Mouse (Mus musculus) hindlimb bud, embryonic 11.5 days (tissue): ENCODE data around the gene Actb.
"Not testable (repeated sequence)": the region's sequence is repeated elsewhere in the genome, so short reads cannot be mapped to it uniquely, and the experiment has no call there.

ENCODE experiments used
- DNase-seq: peaks from one replicate; pipeline ENCODE4 v3.0.0-alpha.2; 2012; ENCODE audit warnings: low read depth, low spot score; ENCODE audit errors: extremely low spot score

Gene Actb

GRCm38 (mm10) chr5:142902506-142903314, 3.8 kb downstream of the Actb start:
- no peak for DNase-seq

DNA sequence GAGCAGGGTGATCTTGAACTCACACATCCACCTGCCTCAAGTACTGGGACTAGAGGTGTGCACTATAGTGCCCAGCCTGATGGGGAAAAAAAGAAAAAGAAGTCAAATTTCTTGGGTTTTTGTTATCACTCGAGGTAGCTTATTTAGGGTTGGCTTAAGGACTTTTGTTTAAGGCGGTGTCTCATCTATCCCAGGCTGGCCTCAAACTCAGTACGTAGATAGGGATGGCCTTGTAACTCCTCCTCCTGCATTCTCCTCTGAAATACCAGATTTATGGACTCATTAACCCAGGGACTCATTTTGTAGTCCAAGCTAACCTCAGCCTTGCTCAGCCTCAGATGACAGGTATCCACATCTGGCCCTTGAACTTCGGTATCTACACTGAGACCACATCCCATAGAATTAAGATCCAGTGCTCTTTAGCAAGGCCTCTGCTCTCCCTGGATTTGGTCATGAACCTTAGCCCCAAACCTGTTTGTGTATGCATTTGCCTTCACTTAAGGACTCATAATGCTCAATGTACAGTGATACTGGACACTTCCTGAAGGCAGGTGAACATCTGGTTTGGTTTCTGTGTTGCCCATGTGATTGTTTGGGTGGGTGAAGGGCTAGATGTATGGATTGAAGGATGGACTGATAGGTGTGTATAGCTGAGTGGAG, 4.6 kb downstream of the Actb start:
- no peak for DNase-seq

DNA sequence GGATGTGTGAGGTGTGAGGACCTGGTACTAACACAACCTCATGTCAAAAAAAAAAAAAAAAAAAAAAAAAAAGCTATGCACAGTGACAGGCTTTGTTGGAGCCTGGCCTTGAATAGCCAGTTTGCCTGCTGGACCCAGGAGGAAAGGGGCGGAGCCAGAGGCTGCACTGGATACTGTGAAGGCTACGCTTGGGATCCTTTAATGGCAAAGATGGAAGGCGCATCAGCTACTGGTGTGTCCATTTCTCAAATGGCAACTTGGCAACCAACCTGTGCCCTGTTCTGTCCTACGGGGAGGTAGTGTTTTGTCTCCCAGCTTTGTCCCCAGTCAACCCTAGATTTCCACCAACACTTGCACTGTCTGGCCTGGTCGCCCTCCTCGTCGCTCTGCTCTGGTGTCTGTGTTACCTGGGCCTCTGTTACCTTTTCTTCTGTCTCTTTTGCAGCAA, 5.2 kb downstream of the Actb start:
- DNase-seq = no peak

GRCm38 (mm10) chr5:142900651-142901050, 5.9 kb downstream of the Actb start:
- no peak for DNase-seq

- DNase-seq = no peak
These were observed 6.5 kb downstream of the Actb start for GRCm38 (mm10) chr5:142899932-142900533.

DNA sequence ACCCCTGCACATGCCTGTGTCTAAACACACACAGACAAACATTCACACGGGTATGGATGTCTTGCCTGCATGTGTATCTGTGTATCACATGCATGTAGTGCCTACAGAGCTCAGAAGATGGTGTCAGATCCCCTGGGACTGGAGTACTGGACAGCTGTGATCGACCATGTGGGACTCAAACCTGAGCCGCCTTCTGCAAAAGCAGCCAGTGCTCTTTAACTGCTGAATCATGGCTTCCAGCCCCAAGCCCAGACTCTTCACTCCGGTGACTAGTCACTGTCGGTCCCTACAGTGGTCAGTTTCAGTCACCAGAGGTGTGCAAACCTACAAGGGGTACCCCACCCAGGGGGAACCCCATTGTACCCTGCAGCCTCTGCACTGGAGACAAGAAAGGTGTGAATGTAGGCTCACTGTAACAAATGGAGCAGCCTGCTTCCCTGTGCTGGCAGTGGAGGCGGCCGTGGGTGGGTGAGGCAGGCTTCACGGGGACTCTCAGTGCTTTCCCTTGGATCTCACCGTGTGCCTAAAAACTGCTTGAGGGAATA, 7.4 kb downstream of the Actb start:
- no peak for DNase-seq

GRCm38 (mm10) chr5:142898316-142898715, 8.2 kb downstream of the Actb start:
- DNase-seq = no peak

GRCm38 (mm10) chr5:142897568-142898248, 8.8 kb downstream of the Actb start:
- DNase-seq = no peak

DNA sequence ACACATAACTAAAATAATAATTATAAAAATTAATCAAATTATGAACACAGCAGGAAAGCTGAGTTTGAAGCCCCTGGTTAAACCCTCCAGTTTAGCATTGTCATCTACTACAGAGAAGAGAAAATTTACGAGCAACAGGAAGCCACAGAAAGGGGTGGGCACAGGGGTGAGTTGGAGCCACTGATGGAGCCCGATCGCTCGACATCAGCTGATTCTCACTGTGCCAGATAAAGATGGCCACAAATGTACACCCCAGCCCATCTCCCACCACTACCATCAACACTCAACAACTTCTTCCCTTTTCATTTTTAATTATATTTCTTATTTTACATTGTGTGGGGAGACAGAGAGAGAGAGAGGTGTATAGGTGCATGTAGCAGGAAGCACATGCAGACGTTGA, 9.8 kb downstream of the Actb start:
- no peak for DNase-seq

DNA sequence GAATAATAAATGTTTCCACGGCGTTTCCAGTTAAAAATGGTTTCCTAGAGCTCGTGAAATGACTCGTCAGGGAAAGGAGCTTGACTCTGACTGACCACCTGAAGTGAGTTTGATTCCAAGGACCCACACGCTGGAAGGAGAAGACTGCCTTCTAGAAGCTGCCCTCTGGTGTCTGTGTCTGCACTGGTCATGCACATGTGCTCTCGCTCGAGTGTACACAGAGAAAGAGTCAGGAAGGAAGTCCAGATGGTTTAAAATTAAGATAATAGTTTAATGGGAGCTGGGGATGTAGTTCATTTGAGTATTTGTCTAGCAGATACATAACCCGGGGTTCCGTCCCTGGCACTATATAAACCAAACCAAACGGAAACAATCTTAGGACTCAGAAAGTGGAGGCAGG, 10.4 kb downstream of the Actb start:
- DNase-seq = no peak

GRCm38 (mm10) chr5:142894918-142895613, 11.5 kb downstream of the Actb start, which contains the start of gene Fbxl18:
Fbxl18 (minus strand) TSS chr5:142895421.
- peak; percentile 78 for DNase-seq

DNA sequence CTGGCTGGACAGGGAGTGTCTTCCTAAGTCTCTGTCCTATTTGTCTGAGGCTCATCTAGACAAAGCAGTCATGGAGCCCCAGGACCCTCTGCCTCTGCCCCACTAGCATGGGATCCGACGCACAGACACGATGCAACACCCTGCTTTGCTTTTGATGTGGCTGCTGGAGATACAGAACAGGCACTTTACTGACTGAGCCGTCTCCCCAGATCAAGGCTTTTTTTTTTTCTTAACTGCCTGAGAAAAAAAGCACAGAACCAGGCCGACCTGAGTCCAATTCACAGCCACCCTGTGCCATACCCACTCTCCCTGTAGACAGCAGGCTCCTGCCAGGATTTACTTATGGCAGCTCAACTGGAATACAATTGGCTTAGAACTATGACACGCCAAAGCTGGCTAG, 15.2 kb downstream of the Actb start:
- DNase-seq = no peak

DNA sequence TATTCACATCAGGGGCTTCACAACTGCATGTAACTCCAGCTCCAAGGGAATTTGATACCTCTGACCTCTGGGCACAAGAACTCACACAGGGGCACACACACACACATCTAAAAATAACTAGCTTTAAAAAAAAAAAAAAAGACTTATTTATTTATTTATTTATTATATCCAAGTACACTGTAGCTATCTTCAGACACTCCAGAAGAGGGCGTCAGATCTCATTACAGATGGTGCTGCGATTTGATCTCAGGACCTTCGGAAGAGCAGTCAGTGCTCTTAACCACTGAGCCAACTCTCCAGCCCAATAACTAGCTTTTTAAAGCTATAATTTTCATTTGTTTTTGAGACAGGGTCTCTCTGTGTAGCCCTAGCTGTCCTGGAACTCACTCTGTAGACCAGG, 19.0 kb downstream of the Actb start:
- DNase-seq = not testable (repeated sequence)

GRCm38 (mm10) chr5:142886761-142887160, 19.8 kb downstream of the Actb start:
- DNase-seq = no peak

DNA sequence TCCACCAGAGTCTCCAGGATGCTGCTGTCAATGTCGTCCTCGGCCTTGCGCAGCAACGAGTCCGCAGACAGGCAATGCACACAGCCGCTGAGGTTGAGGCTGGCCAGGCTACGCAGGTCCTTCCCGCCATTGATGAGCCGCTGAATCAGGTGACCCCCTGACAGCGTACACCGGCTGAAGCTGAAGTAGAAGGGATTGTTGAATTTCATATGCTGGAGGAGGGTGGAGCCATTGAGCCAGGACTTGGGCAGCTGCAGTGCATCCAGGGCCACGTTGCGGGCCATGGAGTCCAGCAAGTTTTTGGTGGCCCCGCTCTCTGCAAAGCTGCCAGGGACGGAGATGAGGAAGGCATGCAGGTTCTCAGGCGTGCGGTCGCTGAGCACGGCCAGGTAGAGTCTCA, 20.4 kb downstream of the Actb start:
- no peak for DNase-seq

DNA sequence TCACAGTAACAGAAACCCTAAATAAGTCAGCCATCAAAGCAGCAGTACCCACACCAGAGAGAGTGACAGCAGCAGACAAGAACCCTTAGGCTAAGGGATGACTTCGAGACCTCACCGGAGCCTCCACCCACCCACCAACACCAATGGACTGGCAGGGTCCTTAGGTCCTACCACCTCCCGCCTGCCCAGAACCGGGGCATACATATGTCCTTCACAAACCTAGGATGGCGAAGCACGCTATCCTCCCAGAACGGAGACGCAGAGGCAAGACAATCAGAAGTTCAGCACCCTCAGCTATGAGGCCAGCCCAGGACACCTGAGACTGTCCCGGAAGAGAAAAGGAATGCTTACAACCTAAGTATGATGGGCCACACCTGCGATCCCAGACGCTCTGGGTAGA, 24.1 kb downstream of the Actb start:
- no peak for DNase-seq

DNA sequence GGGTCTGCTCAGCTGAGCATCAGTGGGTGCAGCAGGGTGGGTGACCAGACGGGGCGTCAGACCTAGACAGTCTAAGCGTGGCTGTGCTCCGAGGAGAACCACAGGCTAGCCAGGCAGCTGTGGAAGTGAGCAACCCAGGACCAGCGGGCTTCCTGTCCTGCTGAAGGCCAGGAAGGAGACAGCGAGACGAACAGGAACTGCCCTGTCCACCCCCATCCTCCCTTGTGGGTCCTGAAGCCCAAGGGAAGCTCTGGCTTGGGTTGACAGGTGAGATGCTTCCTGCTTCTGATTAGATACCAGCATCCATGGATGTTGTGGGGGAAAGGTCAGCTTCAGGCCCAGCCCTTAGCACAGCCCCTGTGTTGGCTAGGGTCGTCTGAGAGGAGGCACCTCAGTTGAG, 24.6 kb downstream of the Actb start:
- no peak for DNase-seq

DNA sequence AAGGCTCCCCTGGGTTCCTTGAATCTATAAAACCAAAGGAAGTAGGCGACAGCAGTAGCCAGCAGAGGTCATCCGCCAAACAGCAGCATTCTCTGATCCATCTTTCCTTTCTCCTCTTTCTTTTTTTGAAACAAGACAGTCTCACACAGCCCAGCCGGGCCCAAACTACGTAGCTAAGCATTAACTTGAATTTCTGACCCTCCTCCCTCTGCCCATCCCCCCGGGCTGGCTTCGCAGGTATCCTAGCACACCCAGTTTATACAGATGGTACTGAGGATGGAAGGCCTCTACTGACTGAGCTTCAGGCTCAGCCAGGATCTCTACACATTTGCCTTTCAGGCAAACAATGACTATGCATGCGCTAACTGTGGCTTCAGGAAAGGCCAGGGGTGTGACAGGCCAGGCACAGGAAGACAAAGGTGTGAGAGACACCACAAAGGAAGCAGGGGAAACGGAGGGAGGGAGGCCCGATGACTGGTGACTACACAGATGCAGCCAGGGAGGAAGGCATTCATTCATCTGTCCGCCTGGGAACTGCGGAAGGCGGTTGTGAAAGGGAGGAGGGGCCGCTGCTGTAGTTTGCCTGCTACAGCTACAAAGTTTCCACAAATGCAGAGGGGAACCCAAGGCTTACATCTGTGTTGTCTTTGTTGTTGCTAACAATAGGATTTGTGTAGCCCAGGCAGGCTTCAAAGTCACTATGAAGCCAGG, 25.6 kb downstream of the Actb start:
- no peak for DNase-seq

GRCm38 (mm10) chr5:142880246-142880645, 26.3 kb downstream of the Actb start:
- DNase-seq = no peak
